ENCODE assay signal across 8 mouse cellular contexts in the genomic region with DNA sequence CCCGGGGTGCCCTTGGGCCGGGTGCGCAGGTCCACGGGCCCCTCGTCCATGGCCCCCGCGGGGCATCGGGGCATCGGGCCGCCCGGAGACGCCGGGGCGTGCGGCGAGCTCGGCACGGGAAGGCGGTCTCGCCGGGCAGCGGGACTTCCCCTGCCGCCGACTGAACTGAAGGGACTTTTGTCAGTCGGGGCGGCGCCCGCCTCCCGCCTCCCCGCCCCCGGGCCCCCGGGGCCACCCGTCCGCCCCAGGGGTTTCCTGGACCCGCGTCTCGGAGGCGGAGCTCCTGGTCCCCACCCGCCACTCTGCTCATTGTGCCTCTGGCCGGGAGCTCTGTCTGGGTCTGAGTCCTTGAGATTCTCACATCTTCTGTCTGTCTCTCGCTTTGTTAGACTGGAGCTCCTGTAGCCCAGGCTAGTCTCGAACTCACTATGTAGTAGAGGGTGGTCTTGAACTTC. TPM values are rescaled to one million over a fixed set of nuclear protein-coding genes. Genes with fewer than 3 reads are reported as not detected.
DNase-seq lines count a peak whose midpoint lies in the region; ATAC-seq and TF ChIP-seq lines count a peak whose summit lies in the region.

A gene (minus strand): TSS at position 167 of the 455 bp plus-strand sequence.

- ATAC-seq in forebrain, embryonic 13.5 days, result no peak
- ATAC-seq in limb, embryonic 11.5 days (ENCODE audit: insufficient number of reproducible peaks, low FRiP score, low TSS enrichment, low read depth), result no peak
- no peak for ATAC-seq in midbrain, embryonic 13.5 days
- no peak for ATAC-seq in frontal cortex, adult (ENCODE audit: low TSS enrichment)

- no peaks in the 10 kb centered on the region for H3K36me3 ChIP-seq in forebrain, embryonic 13.5 days (ENCODE audit: poor library complexity, severe bottlenecking)
- no peaks in the 10 kb centered on the region for H3K36me3 ChIP-seq in limb, embryonic 11.5 days (ENCODE audit: control insufficient read depth, insufficient read depth, low read length)
- no peaks in the 10 kb centered on the region for H3K36me3 ChIP-seq in midbrain, embryonic 13.5 days

- peak within 1 kb of the TSS; percentile 22 for H3K4me3 ChIP-seq in left cerebral cortex, adult 2 months
- peak within 1 kb of the TSS; percentile 26 for H3K4me3 ChIP-seq in forebrain, embryonic 13.5 days
- H3K4me3 ChIP-seq in limb, embryonic 11.5 days (ENCODE audit: low read depth, low read length), result peak within 1 kb of the TSS; percentile 26
- H3K4me3 ChIP-seq in midbrain, embryonic 13.5 days (replicated peaks), result peak within 1 kb of the TSS; percentile 33

- H3K27ac ChIP-seq in left cerebral cortex, adult 2 months, result no peak within 1 kb of the TSS
- no peak within 1 kb of the TSS for H3K27ac ChIP-seq in forebrain, embryonic 13.5 days
- H3K27ac ChIP-seq in limb, embryonic 11.5 days (replicated peaks; ENCODE audit: low read depth, low read length), result no peak within 1 kb of the TSS
- H3K27ac ChIP-seq in midbrain, embryonic 13.5 days, result no peak within 1 kb of the TSS

- H3K9me3 ChIP-seq in forebrain, embryonic 13.5 days (replicated peaks), result no peaks in the 10 kb centered on the region
- H3K9me3 ChIP-seq in limb, embryonic 11.5 days (ENCODE audit: control insufficient read depth, low read length), result no peaks in the 10 kb centered on the region; the same call in 1 of the 2 replicates
- H3K9me3 ChIP-seq in midbrain, embryonic 13.5 days, result no peaks in the 10 kb centered on the region

- intact Hi-C loops in left cerebral cortex, adult 2 months (cut with DNase I), result no loop called here

- no peak for DNase-seq in left cerebral cortex, adult 2 months (ENCODE audit: extremely low spot score in 1 of 2, low spot score in 2 of 2)
- DNase-seq in left cerebral cortex, adult 9 months (ENCODE audit: low spot score in 2 of 2), result no peak
- DNase-seq in heart, postnatal 4 days, result peak; percentile 72
- no peak for DNase-seq in limb, embryonic 11.5 days (ENCODE audit: low spot score)
- peak; percentile 71 for DNase-seq in testis, postnatal 10 days (ENCODE audit: low spot score)

- no peak for TF ChIP-seq CTCF in left cerebral cortex, adult 2 months (IDR thresholded peaks at IDR 0.05)

- H3K9ac ChIP-seq in forebrain, embryonic 13.5 days, result peak within 1 kb of the TSS; percentile 48; the same call in 1 of the 2 replicates
- peak within 1 kb of the TSS; percentile 48 for H3K9ac ChIP-seq in limb, embryonic 11.5 days (ENCODE audit: low read length)
- peak within 1 kb of the TSS; percentile 60 for H3K9ac ChIP-seq in midbrain, embryonic 13.5 days (replicated peaks)

- peaks cover 66% of the 10 kb centered on the region for H3K27me3 ChIP-seq in forebrain, embryonic 13.5 days
- H3K27me3 ChIP-seq in limb, embryonic 11.5 days (ENCODE audit: control insufficient read depth, insufficient read depth, low read length), result peaks cover 25% of the 10 kb centered on the region
- H3K27me3 ChIP-seq in midbrain, embryonic 13.5 days, result peaks cover 56% of the 10 kb centered on the region

- WGBS in forebrain, embryonic 13.5 days, result 1% methylated on average over 19 of the region's 42 CpGs
- 1% methylated on average over 24 of the region's 42 CpGs for WGBS in limb, embryonic 11.5 days
- under 1% methylated on average over 41 of the region's 42 CpGs for WGBS in midbrain, embryonic 13.5 days

- H3K4me2 ChIP-seq in forebrain, embryonic 13.5 days, result peak within 1 kb of the TSS; percentile 56
- H3K4me2 ChIP-seq in limb, embryonic 11.5 days (ENCODE audit: low read depth, severe bottlenecking), result peak within 1 kb of the TSS; percentile 53
- H3K4me2 ChIP-seq in midbrain, embryonic 13.5 days (replicated peaks), result peak within 1 kb of the TSS; percentile 54

- peaks cover 15% of the 10 kb centered on the region for H3K4me1 ChIP-seq in forebrain, embryonic 13.5 days
- H3K4me1 ChIP-seq in limb, embryonic 11.5 days (ENCODE audit: control insufficient read depth, insufficient read depth, low read length), result peaks cover 13% of the 10 kb centered on the region
- H3K4me1 ChIP-seq in midbrain, embryonic 13.5 days (replicated peaks), result peaks cover 21% of the 10 kb centered on the region

RNA-seq across cellular contexts. Expression of the gene that starts here (rescaled TPM):
- under 1 TPM; 0.56 to 0.77 TPM for total RNA-seq in left cerebral cortex, adult 2 months (2021)
- 0.23 and 0.49 TPM in 2 replicates for polyA plus RNA-seq in forebrain, embryonic 13.5 days (2015; fragmentation: Nextera tagmentation; extraction: Ambion mirVana)
- total RNA-seq in heart, postnatal 4 days (2021), result 1 to 10 TPM; 4.0 TPM
- 0.71 and 1.2 TPM in 2 replicates for polyA plus RNA-seq in limb, embryonic 11.5 days (2014; fragmentation: Nextera tagmentation; extraction: Ambion mirVana)
- polyA plus RNA-seq in midbrain, embryonic 13.5 days (2015; fragmentation: Nextera tagmentation; extraction: Ambion mirVana), result 0.27 and 0.88 TPM in 2 replicates

Comparison
In these comparisons a context has a peak if more than half of its experiments do, and no peak if none do; other contexts are left out.
1. DNase-seq: peak in heart, postnatal 4 days (single experiment) and testis, postnatal 10 days (single experiment); none in left cerebral cortex, adult 2 months (0 of 2), left cerebral cortex, adult 9 months (0 of 2) and limb, embryonic 11.5 days (single experiment).
2. Peak in every context shown above with its lines, with median percentiles within 50 percentile points of each other: H3K4me3 ChIP-seq, H3K4me2 ChIP-seq and H3K9ac ChIP-seq.